8 mouse cellular contexts compared by ENCODE assay signal in genomic region chr4:126261266-126261665, GRCm38 (mm10). TPM values are rescaled to one million over a fixed set of nuclear protein-coding genes. Genes with fewer than 3 reads are reported as not detected.
DNase-seq lines count a peak whose midpoint lies in the region; ATAC-seq lines count a peak whose summit lies in the region.

No protein-coding gene starts in this region.

- H3K4me3 ChIP-seq in forebrain, embryonic 12.5 days (replicated peaks): no peak overlapping the region
- H3K4me3 ChIP-seq in forebrain, embryonic 15.5 days: no peak overlapping the region
- no peak overlapping the region for H3K4me3 ChIP-seq in midbrain, embryonic 12.5 days
- no peak overlapping the region for H3K4me3 ChIP-seq in midbrain, embryonic 16.5 days (ENCODE audit: low read depth, low read length)
- H3K4me3 ChIP-seq in limb, embryonic 10.5 days: peak overlapping the region; percentile 45
- H3K4me3 ChIP-seq in stomach, embryonic 15.5 days (replicated peaks): no peak overlapping the region

- H3K9me3 ChIP-seq in forebrain, embryonic 12.5 days: no peaks in the 10 kb centered on the region
- no peaks in the 10 kb centered on the region for H3K9me3 ChIP-seq in forebrain, embryonic 15.5 days
- H3K9me3 ChIP-seq in midbrain, embryonic 12.5 days: no peaks in the 10 kb centered on the region
- no peaks in the 10 kb centered on the region for H3K9me3 ChIP-seq in midbrain, embryonic 16.5 days (replicated peaks; ENCODE audit: control insufficient read depth, low read length, poor library complexity, severe bottlenecking)
- H3K9me3 ChIP-seq in limb, embryonic 10.5 days (replicated peaks): no peaks in the 10 kb centered on the region
- no peaks in the 10 kb centered on the region for H3K9me3 ChIP-seq in stomach, embryonic 15.5 days

- no peak overlapping the region for H3K9ac ChIP-seq in forebrain, embryonic 12.5 days
- H3K9ac ChIP-seq in forebrain, embryonic 15.5 days (replicated peaks): no peak overlapping the region
- H3K9ac ChIP-seq in midbrain, embryonic 12.5 days (replicated peaks): no peak overlapping the region
- no peak overlapping the region for H3K9ac ChIP-seq in midbrain, embryonic 16.5 days (ENCODE audit: low read depth, low read length)
- no peak overlapping the region for H3K9ac ChIP-seq in stomach, embryonic 15.5 days

- WGBS in forebrain, embryonic 12.5 days: 86% methylated on average over 6 of the region's 6 CpGs
- WGBS in forebrain, embryonic 15.5 days: 77% methylated on average over 6 of the region's 6 CpGs
- 73% methylated on average over 6 of the region's 6 CpGs for WGBS in midbrain, embryonic 12.5 days
- WGBS in midbrain, embryonic 16.5 days: 80% methylated on average over 6 of the region's 6 CpGs
- WGBS in limb, embryonic 10.5 days: 75% methylated on average over 6 of the region's 6 CpGs
- 69% methylated on average over 6 of the region's 6 CpGs for WGBS in stomach, embryonic 15.5 days

- ATAC-seq in forebrain, embryonic 12.5 days (ENCODE audit: low FRiP score): no peak
- ATAC-seq in forebrain, embryonic 15.5 days (replicated peaks): no peak
- no peak for ATAC-seq in midbrain, embryonic 12.5 days (ENCODE audit: low FRiP score, low read depth)
- ATAC-seq in midbrain, embryonic 16.5 days: no peak
- ATAC-seq in stomach, embryonic 15.5 days (ENCODE audit: insufficient read depth, low FRiP score, low read depth): no peak

- DNase-seq in limb, embryonic 10.5 days (ENCODE audit: low spot score): no peak
- DNase-seq in ovary, postnatal 36 days (ENCODE audit: low spot score): no peak
- no peak for DNase-seq in testis, postnatal 14 days (ENCODE audit: low spot score)

- H3K27ac ChIP-seq in forebrain, embryonic 12.5 days: peak overlapping the region; percentile 56; the same call in 1 of the 2 replicates
- no peak overlapping the region for H3K27ac ChIP-seq in forebrain, embryonic 15.5 days (replicated peaks)
- peak overlapping the region; percentile 31 for H3K27ac ChIP-seq in midbrain, embryonic 12.5 days (replicated peaks)
- no peak overlapping the region for H3K27ac ChIP-seq in midbrain, embryonic 16.5 days (ENCODE audit: low read length)
- H3K27ac ChIP-seq in limb, embryonic 10.5 days: peak overlapping the region; percentile 91
- H3K27ac ChIP-seq in stomach, embryonic 15.5 days: peak overlapping the region; percentile 95

- peaks cover 59% of the 10 kb centered on the region for H3K4me1 ChIP-seq in forebrain, embryonic 12.5 days
- peaks cover 36% of the 10 kb centered on the region for H3K4me1 ChIP-seq in forebrain, embryonic 15.5 days
- peaks cover 54% of the 10 kb centered on the region for H3K4me1 ChIP-seq in midbrain, embryonic 12.5 days
- peaks cover 24% of the 10 kb centered on the region for H3K4me1 ChIP-seq in midbrain, embryonic 16.5 days (ENCODE audit: control insufficient read depth, insufficient read depth, low read length)
- peaks cover 65% of the 10 kb centered on the region for H3K4me1 ChIP-seq in limb, embryonic 10.5 days
- peaks cover 47% of the 10 kb centered on the region for H3K4me1 ChIP-seq in stomach, embryonic 15.5 days

- H3K36me3 ChIP-seq in forebrain, embryonic 12.5 days (replicated peaks): no peaks in the 10 kb centered on the region
- no peaks in the 10 kb centered on the region; the same call in 1 of the 2 replicates for H3K36me3 ChIP-seq in forebrain, embryonic 15.5 days
- H3K36me3 ChIP-seq in midbrain, embryonic 12.5 days: no peaks in the 10 kb centered on the region
- H3K36me3 ChIP-seq in midbrain, embryonic 16.5 days (ENCODE audit: control insufficient read depth, insufficient read depth, low read length): no peaks in the 10 kb centered on the region
- 0 out of 2 replicates have a peak, but pooled peaks cover 4% of the 10 kb centered on the region for H3K36me3 ChIP-seq in limb, embryonic 10.5 days
- H3K36me3 ChIP-seq in stomach, embryonic 15.5 days: no peaks in the 10 kb centered on the region

- H3K4me2 ChIP-seq in forebrain, embryonic 12.5 days: no peak overlapping the region
- no peak overlapping the region for H3K4me2 ChIP-seq in forebrain, embryonic 15.5 days (replicated peaks)
- no peak overlapping the region for H3K4me2 ChIP-seq in midbrain, embryonic 12.5 days (replicated peaks)
- no peak overlapping the region for H3K4me2 ChIP-seq in midbrain, embryonic 16.5 days (ENCODE audit: low read length)
- peak overlapping the region; percentile 47 for H3K4me2 ChIP-seq in stomach, embryonic 15.5 days

- H3K27me3 ChIP-seq in forebrain, embryonic 12.5 days: 0 out of 2 replicates have a peak, but pooled peaks cover 6% of the 10 kb centered on the region
- H3K27me3 ChIP-seq in forebrain, embryonic 15.5 days: no peaks in the 10 kb centered on the region
- H3K27me3 ChIP-seq in midbrain, embryonic 12.5 days: no peaks in the 10 kb centered on the region
- no peaks in the 10 kb centered on the region for H3K27me3 ChIP-seq in midbrain, embryonic 16.5 days (ENCODE audit: control insufficient read depth, insufficient read depth, low read depth, low read length)
- H3K27me3 ChIP-seq in limb, embryonic 10.5 days (ENCODE audit: low read depth, poor library complexity, severe bottlenecking): no peaks in the 10 kb centered on the region
- no peaks in the 10 kb centered on the region for H3K27me3 ChIP-seq in stomach, embryonic 15.5 days (replicated peaks)

RNA-seq across cellular contexts. Expression of gene Trappc3, which starts 0.9 kb away (rescaled TPM):
- polyA plus RNA-seq in forebrain, embryonic 12.5 days (2016; fragmentation: Nextera tagmentation; extraction: Ambion mirVana): 104 and 108 TPM in 2 replicates
- 175 and 182 TPM in 2 replicates for polyA plus RNA-seq in forebrain, embryonic 15.5 days (2015; fragmentation: Nextera tagmentation; extraction: Ambion mirVana)
- polyA plus RNA-seq in midbrain, embryonic 12.5 days (2016; fragmentation: Nextera tagmentation; extraction: Ambion mirVana): 103 and 108 TPM in 2 replicates
- 193 and 198 TPM in 2 replicates for polyA plus RNA-seq in midbrain, embryonic 16.5 days (2015; fragmentation: Nextera tagmentation; extraction: Ambion mirVana)
- polyA plus RNA-seq in limb, embryonic 10.5 days (2016; fragmentation: Nextera tagmentation; extraction: Ambion mirVana): 83.1 and 95.3 TPM in 2 replicates
- 91.7 and 97.1 TPM in 2 replicates for polyA plus RNA-seq in stomach, embryonic 15.5 days (2015; fragmentation: Nextera tagmentation; extraction: Ambion mirVana)

RNA-seq across cellular contexts. Expression of gene Map7d1, which starts 5.1 kb away (rescaled TPM):
- polyA plus RNA-seq in forebrain, embryonic 12.5 days (2016; fragmentation: Nextera tagmentation; extraction: Ambion mirVana): 104 and 105 TPM in 2 replicates
- polyA plus RNA-seq in forebrain, embryonic 15.5 days (2015; fragmentation: Nextera tagmentation; extraction: Ambion mirVana): 76.8 and 79.6 TPM in 2 replicates
- polyA plus RNA-seq in midbrain, embryonic 12.5 days (2016; fragmentation: Nextera tagmentation; extraction: Ambion mirVana): 135 and 142 TPM in 2 replicates
- polyA plus RNA-seq in midbrain, embryonic 16.5 days (2015; fragmentation: Nextera tagmentation; extraction: Ambion mirVana): 66.1 and 68.2 TPM in 2 replicates
- polyA plus RNA-seq in limb, embryonic 10.5 days (2016; fragmentation: Nextera tagmentation; extraction: Ambion mirVana): 56.2 and 63.2 TPM in 2 replicates
- 34.1 and 36.9 TPM in 2 replicates for polyA plus RNA-seq in stomach, embryonic 15.5 days (2015; fragmentation: Nextera tagmentation; extraction: Ambion mirVana)

RNA-seq across cellular contexts. Expression of gene Col8a2, which starts 25.3 kb away (rescaled TPM):
- 16.0 and 22.6 TPM in 2 replicates for polyA plus RNA-seq in forebrain, embryonic 12.5 days (2016; fragmentation: Nextera tagmentation; extraction: Ambion mirVana)
- polyA plus RNA-seq in forebrain, embryonic 15.5 days (2015; fragmentation: Nextera tagmentation; extraction: Ambion mirVana): 2.0 and 3.0 TPM in 2 replicates
- 21.7 and 41.3 TPM in 2 replicates for polyA plus RNA-seq in midbrain, embryonic 12.5 days (2016; fragmentation: Nextera tagmentation; extraction: Ambion mirVana)
- 2.2 and 2.5 TPM in 2 replicates for polyA plus RNA-seq in midbrain, embryonic 16.5 days (2015; fragmentation: Nextera tagmentation; extraction: Ambion mirVana)
- polyA plus RNA-seq in limb, embryonic 10.5 days (2016; fragmentation: Nextera tagmentation; extraction: Ambion mirVana): 0.65 and 1.4 TPM in 2 replicates
- 13.4 and 14.2 TPM in 2 replicates for polyA plus RNA-seq in stomach, embryonic 15.5 days (2015; fragmentation: Nextera tagmentation; extraction: Ambion mirVana)

RNA-seq across cellular contexts. Expression of gene Thrap3, which starts 58.7 kb away (rescaled TPM):
- 284 and 305 TPM in 2 replicates for polyA plus RNA-seq in forebrain, embryonic 12.5 days (2016; fragmentation: Nextera tagmentation; extraction: Ambion mirVana)
- polyA plus RNA-seq in forebrain, embryonic 15.5 days (2015; fragmentation: Nextera tagmentation; extraction: Ambion mirVana): 179 and 185 TPM in 2 replicates
- polyA plus RNA-seq in midbrain, embryonic 12.5 days (2016; fragmentation: Nextera tagmentation; extraction: Ambion mirVana): 265 and 274 TPM in 2 replicates
- 124 and 137 TPM in 2 replicates for polyA plus RNA-seq in midbrain, embryonic 16.5 days (2015; fragmentation: Nextera tagmentation; extraction: Ambion mirVana)
- 263 and 287 TPM in 2 replicates for polyA plus RNA-seq in limb, embryonic 10.5 days (2016; fragmentation: Nextera tagmentation; extraction: Ambion mirVana)
- polyA plus RNA-seq in stomach, embryonic 15.5 days (2015; fragmentation: Nextera tagmentation; extraction: Ambion mirVana): 182 and 203 TPM in 2 replicates

Comparison
In these comparisons a context has a peak if more than half of its experiments do, and no peak if none do; other contexts are left out.
1. H3K27ac ChIP-seq: peak in forebrain, embryonic 12.5 days (single experiment), midbrain, embryonic 12.5 days (single experiment), limb, embryonic 10.5 days (single experiment) and stomach, embryonic 15.5 days (single experiment); none in forebrain, embryonic 15.5 days (single experiment) and midbrain, embryonic 16.5 days (single experiment).